Mouse (Mus musculus) limb, embryonic 15.5 days (tissue): ENCODE results near the gene Gucy2e. TPM values are rescaled to one million over a fixed set of nuclear protein-coding genes. Genes with fewer than 3 reads are reported as not detected.
A peak's percentile ranks its signal among the peaks of the same experiment; 100 is the strongest.

ENCODE experiments used
- ATAC-seq: fragments of 200-750 bp; cut with Nextera tagmentation; 2 replicates; pipeline ENCODE4 v1.8.0; 2017; ENCODE audit warnings: low read depth, moderate TSS enrichment; ENCODE audit not compliant: insufficient number of reproducible peaks, low FRiP score, low TSS enrichment
- H3K27ac ChIP-seq: fragments of 300-500 bp; sonication (generic); 2 replicates; pipeline ENCODE4 v1.5.1; 2015; ENCODE audit warnings: moderate library complexity, mild to moderate bottlenecking, inconsistent platforms
- H3K27me3 ChIP-seq: fragments of 300-500 bp; sonication (generic); 2 replicates; pipeline ENCODE4 v1.6.1; 2015; ENCODE audit warnings: inconsistent platforms
- H3K36me3 ChIP-seq: fragments of 300-500 bp; sonication (generic); 2 replicates; pipeline ENCODE4 v1.6.1; 2015; ENCODE audit warnings: inconsistent platforms
- H3K4me1 ChIP-seq: fragments of 300-500 bp; sonication (generic); 2 replicates; pipeline ENCODE4 v1.6.1; 2015; ENCODE audit warnings: inconsistent platforms
- H3K4me2 ChIP-seq: fragments of 300-500 bp; sonication (generic); 2 replicates; pipeline ENCODE4 v1.6.1; 2015; ENCODE audit warnings: mild to moderate bottlenecking, inconsistent platforms
- H3K4me3 ChIP-seq: fragments of 300-500 bp; sonication (generic); 2 replicates; pipeline ENCODE4 v1.5.1; 2015; ENCODE audit warnings: mild to moderate bottlenecking, inconsistent platforms
- H3K9ac ChIP-seq: fragments of 300-500 bp; sonication (generic); 2 replicates; pipeline ENCODE4 v1.6.1; 2015; ENCODE audit warnings: inconsistent platforms
- H3K9me3 ChIP-seq: fragments of 300-500 bp; sonication (generic); 2 replicates; pipeline ENCODE4 v1.6.1; 2016; ENCODE audit warnings: inconsistent platforms
- WGBS: fragments of 180-500 bp; shearing (Covaris S2); methylation state at CpG from one replicate; pipeline ENCODE4 v1.1.7; 2015; 5-methylcytosine and 5-hydroxymethylcytosine counted together
- polyA plus RNA-seq: library from polyadenylated mRNA; unstranded; fragments of >200 nt; fragmentation: Nextera tagmentation; extraction: Ambion mirVana; gene quantifications from 2 replicates; pipeline ENCODE4 v1.2.1, GENCODE M21; 2015

Gucy2e gene
- polyA plus RNA-seq, 1 experiment from 2014 or later: 0.22 TPM

DNA sequence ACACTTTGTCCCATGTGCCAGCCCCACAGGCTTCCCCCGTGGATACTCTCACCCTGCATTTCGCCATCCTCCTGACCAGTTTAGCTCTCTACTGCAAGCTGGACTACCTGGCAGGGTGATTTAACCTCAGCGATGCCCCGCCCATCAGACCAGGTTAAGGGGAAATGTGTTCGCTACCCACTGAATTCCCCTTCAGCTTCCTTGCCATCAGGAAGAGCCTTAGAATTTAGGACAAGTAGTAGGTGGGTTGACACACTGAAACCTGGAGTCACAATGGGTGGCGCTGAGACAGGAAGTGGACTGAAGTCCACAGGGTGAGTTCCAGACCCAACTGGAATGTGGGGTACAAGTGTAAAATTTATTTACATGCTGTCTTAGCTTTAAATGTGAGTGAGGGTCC, 39.1 kb downstream of the Gucy2e start, which contains the start of gene Alox8:
TSS of gene Alox8 (minus strand) at position 101 of the 400 bp plus-strand sequence.
- Histone ChIP-seq H3K36me3 (no peaks in the 10 kb centered on the region), H3K4me3 (peak within 1 kb of the TSS; percentile 25), H3K27me3 (peaks cover 32% of the 10 kb centered on the region), H3K4me2 (peak within 1 kb of the TSS; percentile 41), H3K27ac (no peak within 1 kb of the TSS), H3K9ac (no peak within 1 kb of the TSS), H3K9me3 (no peaks in the 10 kb centered on the region), H3K4me1 (peaks cover 11% of the 10 kb centered on the region; the same call in 1 of the 2 replicates)
- ATAC-seq: no peak
- 29% methylated on average over 6 of the region's 6 CpGs for WGBS

DNA sequence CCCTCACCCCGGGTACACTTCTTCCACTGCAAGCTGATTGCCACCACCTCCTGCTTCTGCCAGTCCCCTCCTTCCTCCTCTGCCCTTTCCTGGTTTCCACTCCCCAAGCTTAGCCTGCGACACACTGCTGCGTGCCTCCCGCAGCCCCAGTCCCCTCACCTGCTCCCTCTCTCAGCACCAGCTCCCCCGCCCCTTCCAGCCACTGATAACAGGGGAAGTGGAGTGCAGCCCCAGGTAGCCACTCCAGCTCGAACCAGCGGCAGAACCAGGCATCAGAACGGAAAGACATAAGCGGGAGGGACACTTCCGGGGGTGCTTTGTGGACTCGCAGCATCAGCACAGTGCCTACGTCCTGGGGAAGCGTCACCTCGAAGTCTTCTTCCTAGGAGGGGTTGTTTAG, 39.6 kb downstream of the Gucy2e start:
- 1% methylated on average over 14 of the region's 14 CpGs for WGBS
- no peaks in the 10 kb centered on the region for H3K36me3 ChIP-seq
- no peak overlapping the region for H3K9ac ChIP-seq
- H3K9me3 ChIP-seq: no peaks in the 10 kb centered on the region
- no peak for ATAC-seq
- peak overlapping the region; percentile 25 for H3K4me3 ChIP-seq
- H3K4me1 ChIP-seq: peaks cover 11% of the 10 kb centered on the region; the same call in 1 of the 2 replicates
- peak overlapping the region; percentile 41 for H3K4me2 ChIP-seq
- no peak overlapping the region for H3K27ac ChIP-seq
- H3K27me3 ChIP-seq: peaks cover 32% of the 10 kb centered on the region

DNA sequence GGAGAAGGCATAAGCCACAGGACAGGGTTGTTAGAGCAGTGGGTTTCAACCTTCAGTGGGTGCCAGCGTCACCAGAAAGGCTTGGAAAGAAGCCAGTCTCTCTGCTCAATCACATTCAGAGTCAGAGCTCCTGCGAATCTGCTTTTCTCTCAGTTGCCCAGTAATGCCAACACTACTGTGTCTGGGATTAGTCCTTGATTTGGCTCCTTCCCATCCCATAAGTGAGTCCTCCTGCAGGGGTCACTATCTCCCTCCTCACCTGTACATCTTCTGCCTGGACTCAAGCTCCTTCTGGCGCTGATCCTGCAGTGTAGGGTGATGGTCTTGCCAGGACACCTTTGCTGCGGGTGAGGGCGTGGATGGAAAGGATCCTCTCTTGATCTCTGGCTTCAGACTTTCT, 40.1 kb downstream of the Gucy2e start:
- Histone ChIP-seq H3K4me3 (no peak overlapping the region), H3K9me3 (no peaks in the 10 kb centered on the region), H3K36me3 (no peaks in the 10 kb centered on the region), H3K4me2 (peak overlapping the region; percentile 41), H3K27ac (no peak overlapping the region), H3K9ac (no peak overlapping the region), H3K4me1 (peaks cover 11% of the 10 kb centered on the region; the same call in 1 of the 2 replicates), H3K27me3 (peaks cover 32% of the 10 kb centered on the region)
- no peak for ATAC-seq
- 10% methylated on average over 5 of the region's 5 CpGs for WGBS

DNA sequence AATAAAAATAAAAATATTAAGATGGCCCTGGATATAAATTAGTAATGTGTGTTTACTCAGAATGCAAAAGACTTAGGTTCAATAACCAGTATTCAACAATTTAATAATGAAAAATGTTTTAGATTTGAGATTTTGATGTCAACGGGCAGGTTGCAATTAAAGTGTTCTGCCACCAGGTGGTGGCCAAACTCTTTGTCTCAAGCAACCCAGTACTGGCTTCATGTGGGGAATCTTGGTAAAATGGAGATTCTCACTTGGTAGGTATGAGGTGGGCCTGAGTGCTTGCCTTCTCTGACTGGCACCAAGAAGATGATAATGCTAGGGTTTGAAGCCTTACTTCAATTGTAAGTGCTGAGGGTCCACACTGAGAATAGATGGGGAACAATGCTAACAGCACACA, 44.0 kb downstream of the Gucy2e start:
- Histone ChIP-seq H3K9ac (no peak overlapping the region), H3K27me3 (peaks cover 22% of the 10 kb centered on the region), H3K4me1 (peaks cover 11% of the 10 kb centered on the region; the same call in 1 of the 2 replicates), H3K36me3 (no peaks in the 10 kb centered on the region), H3K9me3 (no peaks in the 10 kb centered on the region), H3K27ac (no peak overlapping the region), H3K4me2 (no peak overlapping the region), H3K4me3 (no peak overlapping the region)
- ATAC-seq: no peak
- WGBS: 10% methylated on average over 1 of the region's 1 CpGs

DNA sequence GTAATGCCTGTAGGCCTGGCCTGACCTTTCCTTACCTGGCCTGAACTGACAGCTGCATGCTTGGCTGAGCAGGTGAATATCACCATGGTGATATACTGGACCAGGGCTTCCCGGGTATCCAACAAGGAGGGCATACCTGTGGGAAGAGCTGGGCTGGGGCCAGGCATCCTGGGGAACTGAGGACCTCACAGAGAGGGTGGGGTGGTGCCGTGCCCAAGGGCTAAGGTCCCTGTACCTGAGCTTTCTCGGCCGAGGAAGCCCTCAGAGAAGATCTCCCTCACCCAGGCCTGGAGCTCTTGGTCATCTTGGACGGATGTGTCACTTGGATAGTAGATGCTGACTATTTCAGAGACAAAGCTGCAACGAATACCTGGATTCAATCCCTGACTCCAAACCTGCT, 50.9 kb downstream of the Gucy2e start:
- no peaks in the 10 kb centered on the region for H3K36me3 ChIP-seq
- H3K9ac ChIP-seq: no peak overlapping the region
- H3K27ac ChIP-seq: no peak overlapping the region
- no peak overlapping the region for H3K4me2 ChIP-seq
- 83% methylated on average over 6 of the region's 6 CpGs for WGBS
- H3K4me1 ChIP-seq: no peaks in the 10 kb centered on the region
- H3K9me3 ChIP-seq: no peaks in the 10 kb centered on the region
- H3K4me3 ChIP-seq: no peak overlapping the region
- H3K27me3 ChIP-seq: no peaks in the 10 kb centered on the region
- no peak for ATAC-seq

DNA sequence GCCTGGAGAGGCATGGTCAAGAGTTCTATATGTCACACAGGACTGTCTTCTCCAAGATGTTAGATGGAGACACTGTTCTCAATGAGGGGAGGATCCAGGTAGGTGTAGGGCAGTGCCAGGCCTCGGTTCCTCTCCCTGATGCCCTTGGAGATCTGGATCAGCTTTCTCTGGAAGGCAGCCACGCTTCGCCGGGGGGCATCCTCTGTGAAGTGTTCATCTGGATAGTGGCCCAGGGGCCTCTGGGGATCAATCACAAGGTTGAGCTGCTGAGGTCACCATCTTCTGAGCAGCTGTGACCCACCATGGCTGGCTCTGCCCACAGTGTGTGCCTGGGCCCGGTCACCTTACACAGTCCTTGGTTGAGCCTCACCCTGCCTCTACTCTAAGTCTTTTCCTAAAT, 51.8 kb downstream of the Gucy2e start:
- Histone ChIP-seq H3K36me3 (no peaks in the 10 kb centered on the region), H3K4me3 (no peak overlapping the region), H3K27me3 (no peaks in the 10 kb centered on the region), H3K4me2 (no peak overlapping the region), H3K27ac (no peak overlapping the region), H3K4me1 (no peaks in the 10 kb centered on the region), H3K9ac (no peak overlapping the region), H3K9me3 (no peaks in the 10 kb centered on the region)
- no peak for ATAC-seq
- 88% methylated on average over 5 of the region's 5 CpGs for WGBS

DNA sequence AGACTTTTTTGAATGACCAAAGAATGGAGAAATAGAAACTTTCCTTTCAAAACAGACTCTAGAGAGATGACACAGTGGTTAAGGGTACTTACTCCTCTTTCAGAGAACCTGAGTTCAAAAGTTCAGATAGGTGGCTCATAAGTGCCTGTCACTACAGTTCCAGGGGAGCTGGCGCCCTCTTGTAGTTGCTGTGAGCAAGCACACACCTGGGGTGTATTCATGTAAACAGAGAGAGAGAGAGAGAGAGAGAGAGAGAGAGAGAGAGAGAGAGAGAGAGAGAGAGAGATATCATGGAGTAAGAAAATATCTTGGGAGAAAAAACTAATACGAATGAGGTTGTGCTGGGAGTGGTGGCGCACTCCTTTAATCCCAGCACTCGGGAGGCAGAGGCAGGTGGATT, 56.7 kb downstream of the Gucy2e start:
- no peak overlapping the region for H3K4me3 ChIP-seq
- H3K27me3 ChIP-seq: no peaks in the 10 kb centered on the region
- no peaks in the 10 kb centered on the region for H3K36me3 ChIP-seq
- H3K27ac ChIP-seq: no peak overlapping the region
- 87% methylated on average over 4 of the region's 4 CpGs for WGBS
- no peaks in the 10 kb centered on the region for H3K9me3 ChIP-seq
- H3K4me1 ChIP-seq: no peaks in the 10 kb centered on the region
- no peak overlapping the region for H3K4me2 ChIP-seq
- H3K9ac ChIP-seq: no peak overlapping the region
- no peak for ATAC-seq

DNA sequence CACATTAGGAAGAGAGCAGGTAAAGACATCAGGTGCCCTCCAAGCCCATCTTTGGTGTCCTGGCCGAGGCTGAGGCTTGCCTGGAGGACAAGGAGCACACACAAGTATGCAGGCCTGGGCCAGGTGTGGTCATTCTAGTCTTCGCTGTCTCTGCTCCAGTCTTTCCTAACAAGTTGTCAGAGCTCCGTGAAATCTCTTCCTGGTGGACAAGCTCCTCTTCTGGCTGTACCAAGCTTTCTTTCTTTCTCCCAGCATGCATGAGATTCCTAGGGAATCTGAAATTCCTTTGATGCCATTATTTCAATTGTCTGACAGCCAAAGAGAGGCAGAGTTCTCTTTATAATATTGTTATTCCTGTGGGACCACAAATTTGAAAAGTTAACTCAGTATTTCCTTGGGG, 57.3 kb downstream of the Gucy2e start:
- Histone ChIP-seq H3K4me3 (no peak overlapping the region), H3K27ac (no peak overlapping the region), H3K4me1 (no peaks in the 10 kb centered on the region), H3K27me3 (no peaks in the 10 kb centered on the region), H3K9ac (no peak overlapping the region), H3K9me3 (no peaks in the 10 kb centered on the region), H3K4me2 (no peak overlapping the region), H3K36me3 (no peaks in the 10 kb centered on the region)
- 69% methylated on average over 3 of the region's 3 CpGs for WGBS
- no peak for ATAC-seq

DNA sequence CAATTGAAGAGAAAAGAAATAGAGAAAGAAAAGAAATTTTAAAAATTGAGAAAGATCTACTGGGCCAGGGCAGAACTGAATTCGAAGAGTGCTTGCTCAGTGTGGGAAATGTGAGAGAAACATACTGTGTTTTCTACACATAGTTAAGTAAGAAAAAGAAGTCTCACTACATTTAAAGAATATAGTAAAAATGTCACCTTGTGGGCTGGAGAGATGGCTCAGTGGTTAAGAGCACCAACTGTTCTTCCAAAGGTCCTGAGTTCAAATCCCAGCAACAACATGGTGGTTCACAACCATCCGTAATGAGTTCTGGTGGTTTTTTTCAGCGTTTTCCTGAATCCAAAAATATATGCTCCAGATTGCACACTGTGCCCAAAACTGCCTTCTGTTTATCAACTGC, 58.3 kb downstream of the Gucy2e start:
- no peak overlapping the region for H3K4me2 ChIP-seq
- H3K9ac ChIP-seq: no peak overlapping the region
- no peak overlapping the region for H3K27ac ChIP-seq
- H3K36me3 ChIP-seq: no peaks in the 10 kb centered on the region
- 84% methylated on average over 3 of the region's 3 CpGs for WGBS
- ATAC-seq: no peak
- no peaks in the 10 kb centered on the region for H3K4me1 ChIP-seq
- no peaks in the 10 kb centered on the region for H3K27me3 ChIP-seq
- H3K4me3 ChIP-seq: no peak overlapping the region
- H3K9me3 ChIP-seq: no peaks in the 10 kb centered on the region

DNA sequence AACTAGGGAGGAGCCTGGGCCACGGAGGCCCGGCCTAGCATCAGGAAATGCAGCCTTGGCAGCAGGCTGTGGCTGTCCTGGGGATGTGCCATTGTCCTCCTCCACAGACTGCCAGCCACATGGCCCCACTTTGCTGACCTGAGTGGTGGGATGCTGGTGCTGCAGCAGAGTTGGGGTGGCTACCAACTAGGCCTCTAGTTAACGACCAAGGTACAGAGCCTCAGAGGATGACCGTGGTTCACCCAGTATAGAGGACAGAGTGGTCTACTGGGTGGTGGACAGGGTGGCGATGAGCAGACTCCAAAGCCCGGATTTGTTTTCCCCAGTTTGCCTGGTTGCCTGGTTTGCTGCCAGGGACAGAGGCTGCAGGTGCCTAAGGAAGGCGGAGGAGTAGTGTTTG, 62.1 kb downstream of the Gucy2e start:
- no peaks in the 10 kb centered on the region for H3K27me3 ChIP-seq
- no peaks in the 10 kb centered on the region for H3K9me3 ChIP-seq
- H3K4me1 ChIP-seq: 0 out of 2 replicates have a peak, but pooled peaks cover 2% of the 10 kb centered on the region
- H3K4me2 ChIP-seq: no peak overlapping the region
- H3K4me3 ChIP-seq: no peak overlapping the region
- 83% methylated on average over 7 of the region's 7 CpGs for WGBS
- no peak overlapping the region for H3K9ac ChIP-seq
- H3K27ac ChIP-seq: no peak overlapping the region
- no peaks in the 10 kb centered on the region for H3K36me3 ChIP-seq
- peak; percentile 55; the same call in 1 of the 2 replicates for ATAC-seq

DNA sequence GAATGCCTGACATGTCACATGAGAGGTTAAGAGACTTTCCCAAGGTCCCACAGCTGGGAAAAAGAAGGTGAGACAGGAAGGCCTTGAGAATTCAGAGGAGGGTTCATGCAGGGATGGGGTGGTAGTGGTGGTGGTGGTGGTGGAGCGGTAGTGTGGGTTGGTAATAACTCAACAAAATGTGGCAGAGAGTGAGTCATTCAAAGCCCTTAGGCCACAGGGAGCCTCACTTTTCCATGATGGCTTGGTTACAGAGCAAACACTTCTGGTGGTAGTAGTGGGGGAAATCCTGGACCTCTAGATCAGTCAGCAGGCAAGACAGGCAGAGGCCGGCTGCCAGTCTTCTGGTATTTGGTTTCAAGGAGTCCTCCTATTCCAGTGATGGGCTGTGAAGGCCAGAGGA, 64.2 kb downstream of the Gucy2e start:
- Histone ChIP-seq H3K4me2 (no peak overlapping the region), H3K36me3 (no peaks in the 10 kb centered on the region), H3K4me3 (no peak overlapping the region), H3K4me1 (0 out of 2 replicates have a peak, but pooled peaks cover 2% of the 10 kb centered on the region), H3K27ac (no peak overlapping the region), H3K27me3 (no peaks in the 10 kb centered on the region), H3K9ac (no peak overlapping the region), H3K9me3 (no peaks in the 10 kb centered on the region)
- ATAC-seq: no peak
- WGBS: 66% methylated on average over 2 of the region's 2 CpGs

DNA sequence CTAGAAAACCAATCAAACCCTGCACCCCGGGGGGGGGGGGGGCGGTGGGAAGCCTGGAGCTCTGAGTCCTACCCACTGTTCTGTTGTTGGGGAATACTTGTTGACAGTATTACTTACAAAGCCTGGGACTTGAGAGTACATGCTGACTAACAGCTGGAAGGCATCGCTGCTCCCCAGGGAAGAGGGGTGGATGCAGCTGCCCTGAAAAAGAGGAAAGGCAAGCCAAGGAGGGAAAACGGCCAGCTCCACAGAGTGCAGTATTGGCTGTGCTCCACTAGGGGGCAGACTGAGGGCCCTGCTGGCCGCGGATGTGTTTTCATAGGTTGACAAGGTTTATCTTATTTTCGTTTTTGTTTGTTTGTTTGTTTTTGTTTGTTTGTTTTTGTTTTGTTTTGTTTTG, 65.2 kb downstream of the Gucy2e start:
- H3K4me1 ChIP-seq: 0 out of 2 replicates have a peak, but pooled peaks cover 2% of the 10 kb centered on the region
- no peaks in the 10 kb centered on the region for H3K9me3 ChIP-seq
- H3K9ac ChIP-seq: no peak overlapping the region
- H3K4me2 ChIP-seq: no peak overlapping the region
- no peaks in the 10 kb centered on the region for H3K27me3 ChIP-seq
- ATAC-seq: no peak
- H3K27ac ChIP-seq: no peak overlapping the region
- no peak overlapping the region for H3K4me3 ChIP-seq
- 28% methylated on average over 7 of the region's 7 CpGs for WGBS
- H3K36me3 ChIP-seq: no peaks in the 10 kb centered on the region

DNA sequence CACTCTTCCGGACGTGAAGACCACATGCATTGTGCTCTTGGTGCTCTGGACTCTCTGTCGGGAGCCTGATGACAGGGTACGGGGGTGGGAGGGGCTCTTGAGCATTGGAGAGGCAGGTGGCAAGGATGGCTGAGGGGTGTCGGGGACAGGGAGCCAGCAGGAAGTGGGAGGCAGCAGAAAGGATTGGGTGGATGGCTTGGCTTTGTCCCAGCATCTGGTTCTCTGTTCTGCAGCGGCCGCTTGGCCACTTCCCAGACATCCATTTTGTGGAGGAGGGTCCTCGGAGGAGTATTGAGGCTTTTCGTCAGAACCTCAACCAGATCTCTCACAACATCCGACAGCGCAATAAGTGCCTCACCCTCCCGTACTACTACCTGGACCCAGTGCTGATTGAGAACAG, 67.5 kb downstream of the Gucy2e start:
- Histone ChIP-seq H3K27ac (no peak overlapping the region), H3K4me1 (0 out of 2 replicates have a peak, but pooled peaks cover 2% of the 10 kb centered on the region), H3K36me3 (no peaks in the 10 kb centered on the region), H3K9ac (no peak overlapping the region), H3K9me3 (no peaks in the 10 kb centered on the region), H3K27me3 (peaks cover 4% of the 10 kb centered on the region), H3K4me2 (no peak overlapping the region), H3K4me3 (no peak overlapping the region)
- no peak for ATAC-seq
- WGBS: 78% methylated on average over 12 of the region's 12 CpGs
